Mouse (Mus musculus) T-helper 1 cell (primary cell): ENCODE data around the gene Zfp687.

ENCODE experiments used
- in situ Hi-C: fragments of 300-600 bp; cut with MboI, MseI; formaldehyde crosslinking; loops from one replicate; pipeline ENCODE4 v1.15.1; 2025; ENCODE audit warnings: high pct_unique_total_duplicates

Gene Zfp687

DNA sequence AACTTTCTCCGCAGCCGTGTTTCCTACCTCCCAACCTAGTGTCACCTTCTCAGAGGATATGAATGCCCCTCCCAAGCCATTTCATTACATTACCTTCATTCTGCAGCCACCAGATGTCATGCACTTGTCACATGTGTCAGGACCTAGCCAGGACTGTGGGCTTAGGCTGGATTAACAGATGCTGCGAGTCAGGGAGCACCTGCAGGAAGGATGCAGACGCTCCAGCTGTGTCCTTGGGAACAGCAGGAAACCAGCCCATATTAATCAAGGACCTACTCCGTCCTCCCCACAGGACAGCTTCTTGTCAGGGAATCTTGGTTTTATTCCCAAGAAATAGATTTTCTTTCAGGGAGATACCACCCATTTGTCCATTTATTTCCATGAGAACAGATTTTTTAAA is 54.9 kb downstream of the Zfp687 start:
- in situ Hi-C loops: no loop called here

DNA sequence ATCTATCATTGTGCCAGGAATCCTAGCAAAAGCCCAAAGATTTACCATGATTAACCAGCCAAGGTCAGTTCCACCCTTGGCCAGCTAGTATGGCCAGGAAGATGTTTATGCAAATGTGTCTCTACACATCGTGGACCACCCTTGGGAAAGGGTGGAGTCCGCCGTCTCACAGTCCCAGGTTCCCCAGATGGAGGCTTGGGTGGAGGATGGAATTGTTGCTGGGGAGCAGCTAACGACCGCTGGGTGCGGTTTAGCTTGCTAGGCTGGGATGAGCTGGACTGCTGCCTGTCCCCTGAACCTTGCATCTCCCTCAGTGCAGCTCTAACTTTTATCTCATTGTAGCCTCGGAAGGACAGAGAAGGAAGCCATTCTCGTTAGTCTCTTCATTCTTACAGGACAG is 55.4 kb downstream of the Zfp687 start:
- in situ Hi-C loops: loop anchor here (5.0 kb wide), 1 partner anchor 37 kb away; no protein-coding TSS in a partner anchor

GRCm38 (mm10) chr3:94958295-94958694 is 57.0 kb downstream of the Zfp687 start:
- in situ Hi-C loops: loop anchor here (5.0 kb wide), 1 partner anchor 39 kb away; no protein-coding TSS in a partner anchor
